Mouse (Mus musculus): Measurements from ENCODE around the gene Nacc1. TPM values are rescaled to one million over a fixed set of nuclear protein-coding genes. Genes with fewer than 3 reads are reported as not detected.

Nacc1 gene
- total RNA-seq, 1 experiment = 85.5 TPM

- no peak overlapping the region for H3K4me3 ChIP-seq (ENCODE audit: insufficient read depth in 1 of 2, low read depth in 1 of 2, low read length in 2 of 2, poor library complexity in 1 of 2, severe bottlenecking in 1 of 2)
- H3K9me3 ChIP-seq (ENCODE audit: control insufficient read depth, insufficient read depth, low read depth, low read length) = no peaks in the 10 kb centered on the region
- H3K4me1 ChIP-seq (ENCODE audit: control insufficient read depth in 2 of 2, insufficient read depth in 2 of 2, low read length in 2 of 2, poor library complexity in 1 of 2) = peaks cover 0 to 15% of the 10 kb centered on the region in 2 experiments; a peak in 2 of 4 replicates
- TF ChIP-seq ZNF384 (IDR thresholded peaks at IDR 0.05; ENCODE audit: low read depth, low read length) (no peak), ZC3H11A (IDR thresholded peaks at IDR 0.05; ENCODE audit: borderline replicate concordance, low read depth, low read length) (no peak), HCFC1 (IDR thresholded peaks at IDR 0.05; ENCODE audit: borderline replicate concordance, insufficient read depth, low read length) (no peak), MAFK (IDR thresholded peaks at IDR 0.05; ENCODE audit: insufficient read depth, low read depth, low read length) (no peak), CHD2 (IDR thresholded peaks at IDR 0.05; ENCODE audit: low read depth, low read length) (no peak)
- no peak for DNase-seq (ENCODE audit: low read depth, low spot score)
- no peak overlapping the region for H3K27ac ChIP-seq (ENCODE audit: insufficient read depth, low read depth, low read length, poor library complexity, severe bottlenecking)
- peak overlapping the region; percentile 47; the same call in 1 of the 2 replicates for H3K9ac ChIP-seq (ENCODE audit: insufficient read depth, low read depth, low read length, poor library complexity, severe bottlenecking)
- in situ Hi-C loops (cut with MboI; ENCODE audit: low sequenced_read_pairs in 2 of 2, unreplicated experiment in 2 of 2) = no loop called here
- H3K36me3 ChIP-seq (ENCODE audit: control insufficient read depth, insufficient read depth, low read length, poor library complexity, severe bottlenecking) = no peaks in the 10 kb centered on the region
Measured at GRCm38 (mm10) chr8:84640617-84641294, 46.9 kb downstream of the Nacc1 start.

GRCm38 (mm10) chr8:84640010-84640588 lies 47.6 kb downstream of the Nacc1 start:
- peak overlapping the region; percentile 49 to 59; a peak in 3 of 4 replicates for H3K4me3 ChIP-seq (ENCODE audit: insufficient read depth in 1 of 2, low read depth in 1 of 2, low read length in 2 of 2, poor library complexity in 1 of 2, severe bottlenecking in 1 of 2)
- in situ Hi-C loops (cut with MboI; ENCODE audit: low sequenced_read_pairs in 2 of 2, unreplicated experiment in 2 of 2) = no loop called here
- no peak for DNase-seq (ENCODE audit: low read depth, low spot score)
- no peaks in the 10 kb centered on the region for H3K36me3 ChIP-seq (ENCODE audit: control insufficient read depth, insufficient read depth, low read length, poor library complexity, severe bottlenecking)
- H3K4me1 ChIP-seq (ENCODE audit: control insufficient read depth in 2 of 2, insufficient read depth in 2 of 2, low read length in 2 of 2, poor library complexity in 1 of 2) = peaks cover 0 to 21% of the 10 kb centered on the region in 2 experiments; a peak in 3 of 4 replicates
- no peak overlapping the region for H3K27ac ChIP-seq (ENCODE audit: insufficient read depth, low read depth, low read length, poor library complexity, severe bottlenecking)
- H3K9me3 ChIP-seq (ENCODE audit: control insufficient read depth, insufficient read depth, low read depth, low read length) = no peaks in the 10 kb centered on the region
- no peak for TF ChIP-seq ZNF384 (IDR thresholded peaks at IDR 0.05; ENCODE audit: low read depth, low read length)
- no peak for TF ChIP-seq MAFK (IDR thresholded peaks at IDR 0.05; ENCODE audit: insufficient read depth, low read depth, low read length)
- TF ChIP-seq ZC3H11A (IDR thresholded peaks at IDR 0.05; ENCODE audit: borderline replicate concordance, low read depth, low read length) = no peak
- TF ChIP-seq HCFC1 (IDR thresholded peaks at IDR 0.05; ENCODE audit: borderline replicate concordance, insufficient read depth, low read length) = no peak
- no peak for TF ChIP-seq CHD2 (IDR thresholded peaks at IDR 0.05; ENCODE audit: low read depth, low read length)
- H3K9ac ChIP-seq (ENCODE audit: insufficient read depth, low read depth, low read length, poor library complexity, severe bottlenecking) = peak overlapping the region; percentile 47; the same call in 1 of the 2 replicates

- in situ Hi-C loops (cut with MboI; ENCODE audit: low sequenced_read_pairs in 2 of 2, unreplicated experiment in 2 of 2) = no loop called here
- no peak for DNase-seq (ENCODE audit: low read depth, low spot score)
- Histone ChIP-seq H3K4me3 (ENCODE audit: insufficient read depth in 1 of 2, low read depth in 1 of 2, low read length in 2 of 2, poor library complexity in 1 of 2, severe bottlenecking in 1 of 2) (peak overlapping the region; percentile 80 to 97), H3K4me1 (ENCODE audit: control insufficient read depth in 2 of 2, insufficient read depth in 2 of 2, low read length in 2 of 2, poor library complexity in 1 of 2) (peaks cover 3 to 28% of the 10 kb centered on the region in 2 experiments; a peak in 3 of 4 replicates), H3K36me3 (ENCODE audit: control insufficient read depth, insufficient read depth, low read length, poor library complexity, severe bottlenecking) (no peaks in the 10 kb centered on the region), H3K9ac (ENCODE audit: insufficient read depth, low read depth, low read length, poor library complexity, severe bottlenecking) (peak overlapping the region; percentile 96), H3K27ac (ENCODE audit: insufficient read depth, low read depth, low read length, poor library complexity, severe bottlenecking) (peak overlapping the region; percentile 96), H3K9me3 (ENCODE audit: control insufficient read depth, insufficient read depth, low read depth, low read length) (no peaks in the 10 kb centered on the region)
- TF ChIP-seq MAFK (IDR thresholded peaks at IDR 0.05; ENCODE audit: insufficient read depth, low read depth, low read length) = no peak
- TF ChIP-seq HCFC1 (IDR thresholded peaks at IDR 0.05; ENCODE audit: borderline replicate concordance, insufficient read depth, low read length) = peak; percentile 65; the same call in 1 of the 2 replicates
Measured at GRCm38 (mm10) chr8:84639162-84640009, 48.3 kb downstream of the Nacc1 start.

- peaks cover 3 to 30% of the 10 kb centered on the region in 2 experiments; a peak in 3 of 4 replicates for H3K4me1 ChIP-seq (ENCODE audit: control insufficient read depth in 2 of 2, insufficient read depth in 2 of 2, low read length in 2 of 2, poor library complexity in 1 of 2)
Measured at GRCm38 (mm10) chr8:84638555-84639161, 49.0 kb downstream of the Nacc1 start.

More at GRCm38 (mm10) chr8:84638555-84639161, 49.0 kb downstream of the Nacc1 start:
- no peak for TF ChIP-seq MAFK (IDR thresholded peaks at IDR 0.05; ENCODE audit: insufficient read depth, low read depth, low read length)
- TF ChIP-seq CHD2 (IDR thresholded peaks at IDR 0.05; ENCODE audit: low read depth, low read length) = no peak
- no peak for TF ChIP-seq ZC3H11A (IDR thresholded peaks at IDR 0.05; ENCODE audit: borderline replicate concordance, low read depth, low read length)
- TF ChIP-seq HCFC1 (IDR thresholded peaks at IDR 0.05; ENCODE audit: borderline replicate concordance, insufficient read depth, low read length) = no peak
- TF ChIP-seq ZNF384 (IDR thresholded peaks at IDR 0.05; ENCODE audit: low read depth, low read length) = no peak
- DNase-seq (ENCODE audit: low read depth, low spot score) = no peak
- Histone ChIP-seq H3K36me3 (ENCODE audit: control insufficient read depth, insufficient read depth, low read length, poor library complexity, severe bottlenecking) (no peaks in the 10 kb centered on the region), H3K9me3 (ENCODE audit: control insufficient read depth, insufficient read depth, low read depth, low read length) (no peaks in the 10 kb centered on the region), H3K27ac (ENCODE audit: insufficient read depth, low read depth, low read length, poor library complexity, severe bottlenecking) (peak overlapping the region; percentile 96), H3K4me3 (ENCODE audit: insufficient read depth in 1 of 2, low read depth in 1 of 2, low read length in 2 of 2, poor library complexity in 1 of 2, severe bottlenecking in 1 of 2) (peak overlapping the region; percentile 80 to 97), H3K9ac (ENCODE audit: insufficient read depth, low read depth, low read length, poor library complexity, severe bottlenecking) (peak overlapping the region; percentile 96)
- in situ Hi-C loops (cut with MboI; ENCODE audit: low sequenced_read_pairs in 2 of 2, unreplicated experiment in 2 of 2) = no loop called here

Data from ES-E14 (cell line).